Mouse (Mus musculus) hindbrain, embryonic 10.5 days (tissue): ENCODE data around the gene Il12rb1. TPM values are rescaled to one million over a fixed set of nuclear protein-coding genes. Genes with fewer than 3 reads are reported as not detected.
A peak's percentile ranks its signal among the peaks of the same experiment; 100 is the strongest.

ENCODE experiments used
- DNase-seq: peaks from one replicate; pipeline ENCODE4 v3.0.0-alpha.2; 2017; ENCODE audit warnings: low spot score
- H3K27ac ChIP-seq: fragments of 300-500 bp; sonication (generic); 2 replicates; pipeline ENCODE4 v1.5.1; 2016; ENCODE audit warnings: mild to moderate bottlenecking, moderate library complexity
- H3K27me3 ChIP-seq: fragments of 300-500 bp; sonication (generic); 2 replicates; pipeline ENCODE4 v1.6.1; 2016; ENCODE audit warnings: mild to moderate bottlenecking; ENCODE audit not compliant: poor library complexity, insufficient read depth, severe bottlenecking
- H3K36me3 ChIP-seq: fragments of 300-500 bp; sonication (generic); 2 replicates; pipeline ENCODE4 v1.6.1; 2016; ENCODE audit warnings: mild to moderate bottlenecking, moderate library complexity
- H3K4me1 ChIP-seq: fragments of 300-500 bp; sonication (generic); replicated peaks from 2 replicates; pipeline ENCODE4 v1.6.1; 2016; ENCODE audit warnings: mild to moderate bottlenecking
- H3K4me3 ChIP-seq: fragments of 300-500 bp; sonication (generic); 2 replicates; pipeline ENCODE4 v1.5.1; 2016; ENCODE audit warnings: mild to moderate bottlenecking, moderate library complexity
- H3K9me3 ChIP-seq: fragments of 300-500 bp; sonication (generic); 2 replicates; pipeline ENCODE4 v1.6.1; 2016; ENCODE audit warnings: mild to moderate bottlenecking, moderate library complexity
- WGBS: fragments of 180-500 bp; shearing (Covaris S2); methylation state at CpG from one replicate; pipeline ENCODE4 v1.1.7; 2016; 5-methylcytosine and 5-hydroxymethylcytosine counted together
- polyA plus RNA-seq: library from polyadenylated mRNA; unstranded; fragments of >200 nt; fragmentation: Nextera tagmentation; extraction: Ambion mirVana; gene quantifications from 2 replicates; pipeline ENCODE4 v1.2.1, GENCODE M21; 2016

Gene Il12rb1
- polyA plus RNA-seq, 1 experiment from 2014 or later: not detected

- Histone ChIP-seq H3K36me3 (peaks cover 60% of the 10 kb centered on the region), H3K9me3 (no peaks in the 10 kb centered on the region), H3K27ac (no peak overlapping the region), H3K4me3 (no peak overlapping the region), H3K4me1 (peaks cover 50% of the 10 kb centered on the region), H3K27me3 (peaks cover 34% of the 10 kb centered on the region)
- DNase-seq: no peak
- WGBS: 80% methylated on average over 6 of the region's 6 CpGs
These were observed 40.7 kb upstream of the Il12rb1 start for GRCm38 (mm10) chr8:70767503-70767902.

GRCm38 (mm10) chr8:70768231-70768776 lies 39.9 kb upstream of the Il12rb1 start:
- DNase-seq: no peak
- WGBS: 94% methylated on average over 32 of the region's 32 CpGs
- no peak overlapping the region for H3K4me3 ChIP-seq
- H3K4me1 ChIP-seq: peaks cover 51% of the 10 kb centered on the region
- peaks cover 34% of the 10 kb centered on the region for H3K27me3 ChIP-seq
- peaks cover 68% of the 10 kb centered on the region for H3K36me3 ChIP-seq
- no peak overlapping the region for H3K27ac ChIP-seq
- no peaks in the 10 kb centered on the region for H3K9me3 ChIP-seq

- Histone ChIP-seq H3K27me3 (peaks cover 34% of the 10 kb centered on the region), H3K4me1 (peaks cover 57% of the 10 kb centered on the region), H3K9me3 (no peaks in the 10 kb centered on the region), H3K36me3 (peaks cover 70% of the 10 kb centered on the region), H3K27ac (no peak overlapping the region), H3K4me3 (no peak overlapping the region)
- DNase-seq: no peak
- 87% methylated on average over 16 of the region's 16 CpGs for WGBS
These were observed 39.3 kb upstream of the Il12rb1 start for GRCm38 (mm10) chr8:70768956-70769355.

GRCm38 (mm10) chr8:70769359-70769758 lies 38.9 kb upstream of the Il12rb1 start:
- WGBS: 9% methylated on average over 26 of the region's 26 CpGs
- Histone ChIP-seq H3K9me3 (no peaks in the 10 kb centered on the region), H3K27ac (no peak overlapping the region), H3K36me3 (peaks cover 70% of the 10 kb centered on the region), H3K27me3 (peaks cover 34% of the 10 kb centered on the region), H3K4me3 (0 out of 2 replicates have a peak overlapping the region, but pooled peaks have one; percentile 1), H3K4me1 (peaks cover 61% of the 10 kb centered on the region)
- peak; percentile 94 for DNase-seq

- Histone ChIP-seq H3K4me1 (peaks cover 61% of the 10 kb centered on the region), H3K4me3 (0 out of 2 replicates have a peak overlapping the region, but pooled peaks have one; percentile 1), H3K9me3 (no peaks in the 10 kb centered on the region), H3K27me3 (peaks cover 34% of the 10 kb centered on the region), H3K36me3 (peaks cover 75% of the 10 kb centered on the region), H3K27ac (no peak overlapping the region)
- 73% methylated on average over 12 of the region's 12 CpGs for WGBS
- no peak for DNase-seq
These were observed 38.4 kb upstream of the Il12rb1 start for GRCm38 (mm10) chr8:70769858-70770257.

GRCm38 (mm10) chr8:70770748-70771147 lies 37.5 kb upstream of the Il12rb1 start:
- no peak for DNase-seq
- 95% methylated on average over 13 of the region's 13 CpGs for WGBS
- Histone ChIP-seq H3K4me3 (no peak overlapping the region), H3K27me3 (peaks cover 32% of the 10 kb centered on the region), H3K27ac (no peak overlapping the region), H3K4me1 (peaks cover 61% of the 10 kb centered on the region), H3K36me3 (peaks cover 79% of the 10 kb centered on the region), H3K9me3 (no peaks in the 10 kb centered on the region)

GRCm38 (mm10) chr8:70771217-70771616 lies 37.0 kb upstream of the Il12rb1 start:
- 85% methylated on average over 7 of the region's 7 CpGs for WGBS
- Histone ChIP-seq H3K9me3 (no peaks in the 10 kb centered on the region), H3K27me3 (peaks cover 27% of the 10 kb centered on the region), H3K27ac (no peak overlapping the region), H3K4me3 (no peak overlapping the region), H3K4me1 (peaks cover 61% of the 10 kb centered on the region), H3K36me3 (peaks cover 79% of the 10 kb centered on the region)
- no peak for DNase-seq

- H3K4me3 ChIP-seq: no peak overlapping the region
These were observed 36.2 kb upstream of the Il12rb1 start for GRCm38 (mm10) chr8:70772075-70772474.

GRCm38 (mm10) chr8:70772890-70773289 lies 35.4 kb upstream of the Il12rb1 start:
- H3K36me3 ChIP-seq: peaks cover 73% of the 10 kb centered on the region
- 91% methylated on average over 9 of the region's 9 CpGs for WGBS

More at GRCm38 (mm10) chr8:70772075-70772474, 36.2 kb upstream of the Il12rb1 start:
- H3K36me3 ChIP-seq: peaks cover 79% of the 10 kb centered on the region
- peaks cover 19% of the 10 kb centered on the region for H3K27me3 ChIP-seq
- WGBS: 95% methylated on average over 13 of the region's 13 CpGs
- H3K9me3 ChIP-seq: no peaks in the 10 kb centered on the region
- H3K27ac ChIP-seq: no peak overlapping the region
- DNase-seq: no peak
- peaks cover 54% of the 10 kb centered on the region for H3K4me1 ChIP-seq

GRCm38 (mm10) chr8:70773410-70773809 lies 34.8 kb upstream of the Il12rb1 start:
- H3K36me3 ChIP-seq: peaks cover 72% of the 10 kb centered on the region
- peaks cover 58% of the 10 kb centered on the region for H3K4me1 ChIP-seq
- no peak overlapping the region for H3K27ac ChIP-seq
- H3K9me3 ChIP-seq: no peaks in the 10 kb centered on the region
- peak overlapping the region; percentile 79; the same call in 1 of the 2 replicates for H3K4me3 ChIP-seq
- WGBS: 92% methylated on average over 5 of the region's 5 CpGs
- DNase-seq: no peak
- H3K27me3 ChIP-seq: peaks cover 6% of the 10 kb centered on the region

More at GRCm38 (mm10) chr8:70772890-70773289, 35.4 kb upstream of the Il12rb1 start:
- Histone ChIP-seq H3K4me3 (no peak overlapping the region), H3K4me1 (peaks cover 54% of the 10 kb centered on the region), H3K27ac (no peak overlapping the region), H3K27me3 (peaks cover 11% of the 10 kb centered on the region), H3K9me3 (no peaks in the 10 kb centered on the region)
- no peak for DNase-seq

GRCm38 (mm10) chr8:70773833-70774232 lies 34.4 kb upstream of the Il12rb1 start:
- DNase-seq: no peak
- Histone ChIP-seq H3K4me3 (peak overlapping the region; percentile 79; the same call in 1 of the 2 replicates), H3K4me1 (peaks cover 58% of the 10 kb centered on the region)

GRCm38 (mm10) chr8:70774740-70775139 lies 33.5 kb upstream of the Il12rb1 start:
- H3K4me3 ChIP-seq: peak overlapping the region; percentile 79; the same call in 1 of the 2 replicates
- 95% methylated on average over 18 of the region's 18 CpGs for WGBS
- DNase-seq: no peak
- peak overlapping the region; percentile 96 for H3K27ac ChIP-seq
- H3K27me3 ChIP-seq: peaks cover 2% of the 10 kb centered on the region; the same call in 1 of the 2 replicates
- peaks cover 72% of the 10 kb centered on the region for H3K36me3 ChIP-seq
- peaks cover 54% of the 10 kb centered on the region for H3K4me1 ChIP-seq
- H3K9me3 ChIP-seq: no peaks in the 10 kb centered on the region

More at GRCm38 (mm10) chr8:70773833-70774232, 34.4 kb upstream of the Il12rb1 start:
- Histone ChIP-seq H3K27ac (no peak overlapping the region), H3K9me3 (no peaks in the 10 kb centered on the region), H3K27me3 (peaks cover 2% of the 10 kb centered on the region; the same call in 1 of the 2 replicates), H3K36me3 (peaks cover 72% of the 10 kb centered on the region)
- 86% methylated on average over 9 of the region's 9 CpGs for WGBS

- no peak for DNase-seq
- H3K36me3 ChIP-seq: peaks cover 72% of the 10 kb centered on the region
- H3K27ac ChIP-seq: peak overlapping the region; percentile 96
- peaks cover 53% of the 10 kb centered on the region for H3K4me1 ChIP-seq
- peaks cover 2% of the 10 kb centered on the region; the same call in 1 of the 2 replicates for H3K27me3 ChIP-seq
- no peaks in the 10 kb centered on the region for H3K9me3 ChIP-seq
- peak overlapping the region; percentile 79 for H3K4me3 ChIP-seq
- WGBS: 98% methylated on average over 5 of the region's 5 CpGs
These were observed 33.0 kb upstream of the Il12rb1 start for GRCm38 (mm10) chr8:70775227-70775626.
